Mouse (Mus musculus) midbrain, embryonic 10.5 days (tissue): ENCODE measurements around the gene Chst15. TPM values are rescaled to one million over a fixed set of nuclear protein-coding genes. Genes with fewer than 3 reads are reported as not detected.
A peak's percentile ranks its signal among the peaks of the same experiment; 100 is the strongest.

Experiments
- DNase-seq: peaks from one replicate; pipeline ENCODE4 v3.0.0-alpha.2; 2017; ENCODE audit warnings: low spot score
- H3K27ac ChIP-seq: fragments of 300-500 bp; sonication (generic); replicated peaks from 2 replicates; pipeline ENCODE4 v1.5.1; 2016; ENCODE audit warnings: mild to moderate bottlenecking
- H3K27me3 ChIP-seq: fragments of 300-500 bp; sonication (generic); 2 replicates; pipeline ENCODE4 v1.6.1; 2016; ENCODE audit warnings: low read depth, mild to moderate bottlenecking; ENCODE audit not compliant: poor library complexity, severe bottlenecking
- H3K36me3 ChIP-seq: fragments of 300-500 bp; sonication (generic); 2 replicates; pipeline ENCODE4 v1.6.1; 2016; ENCODE audit warnings: mild to moderate bottlenecking, moderate library complexity
- H3K4me1 ChIP-seq: fragments of 300-500 bp; sonication (generic); 2 replicates; pipeline ENCODE4 v1.6.1; 2016
- H3K4me3 ChIP-seq: fragments of 300-500 bp; sonication (generic); 2 replicates; pipeline ENCODE4 v1.5.1; 2016; ENCODE audit warnings: mild to moderate bottlenecking, moderate library complexity
- H3K9me3 ChIP-seq: fragments of 300-500 bp; sonication (generic); replicated peaks from 2 replicates; pipeline ENCODE4 v1.6.1; 2016; ENCODE audit warnings: mild to moderate bottlenecking
- whole genome bisulfite sequencing: fragments of 180-500 bp; shearing (Covaris S2); methylation state at CpG from one replicate; pipeline ENCODE4 v1.1.7; 2016; 5-methylcytosine and 5-hydroxymethylcytosine counted together
- polyA plus RNA-seq: library from polyadenylated mRNA; unstranded; fragments of >200 nt; fragmentation: Nextera tagmentation; extraction: Ambion mirVana; gene quantifications from 2 replicates; pipeline ENCODE4 v1.2.1, GENCODE M21; 2016

Gene Chst15
- polyA plus RNA-seq, 1 experiment from 2014 or later, result 14.2 TPM

DNA sequence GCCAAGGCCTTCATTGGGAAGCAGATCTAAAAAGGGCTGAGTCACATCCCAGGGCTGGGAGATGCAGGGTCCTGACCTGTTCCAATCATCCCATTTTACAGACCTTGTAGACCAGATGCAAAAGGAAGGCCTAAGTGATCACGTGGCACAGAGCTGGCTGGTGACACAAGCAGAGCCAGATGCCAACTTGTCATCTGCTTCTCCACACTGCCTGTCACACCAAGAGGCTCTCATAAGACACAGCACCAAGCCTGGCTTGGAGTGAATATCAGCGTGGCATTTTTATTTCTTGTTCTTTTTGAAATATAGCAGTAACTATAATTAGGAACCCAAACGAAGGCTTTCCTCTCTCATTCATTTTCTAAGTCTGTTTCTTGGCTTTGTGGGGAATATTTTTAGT is 52.3 kb downstream of the Chst15 start:
- H3K4me3 ChIP-seq, result no peak overlapping the region
- H3K27ac ChIP-seq, result peak overlapping the region; percentile 88
- H3K36me3 ChIP-seq, result peaks cover 59% of the 10 kb centered on the region
- no peak for DNase-seq
- 85% methylated on average over 3 of the region's 3 CpGs for WGBS
- peaks cover 54% of the 10 kb centered on the region for H3K4me1 ChIP-seq
- H3K9me3 ChIP-seq, result no peaks in the 10 kb centered on the region
- no peaks in the 10 kb centered on the region for H3K27me3 ChIP-seq

DNA sequence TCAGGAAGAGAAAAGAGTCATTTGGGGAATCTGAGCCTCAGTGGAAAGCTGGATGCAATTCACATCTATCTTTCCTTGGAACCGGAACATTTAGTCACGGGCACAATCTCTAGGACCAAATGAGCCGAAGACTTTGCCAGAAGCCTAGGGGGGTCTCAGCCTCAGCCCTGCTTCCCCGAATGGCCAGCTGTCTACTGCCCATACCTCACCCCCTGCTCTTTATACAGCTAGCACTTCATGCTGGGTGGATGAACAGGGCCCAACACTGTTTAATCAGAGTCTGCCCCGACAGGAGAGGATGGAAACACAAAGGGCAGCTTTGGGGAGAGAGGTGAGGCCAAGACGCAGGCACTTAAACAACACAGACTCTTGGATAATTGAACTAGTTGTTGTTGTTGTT is 53.8 kb downstream of the Chst15 start:
- no peaks in the 10 kb centered on the region for H3K9me3 ChIP-seq
- no peak overlapping the region for H3K4me3 ChIP-seq
- peak overlapping the region; percentile 88 for H3K27ac ChIP-seq
- 28% methylated on average over 6 of the region's 6 CpGs for WGBS
- peak; percentile 53 for DNase-seq
- H3K4me1 ChIP-seq, result peaks cover 69% of the 10 kb centered on the region
- H3K36me3 ChIP-seq, result peaks cover 43% of the 10 kb centered on the region
- H3K27me3 ChIP-seq, result no peaks in the 10 kb centered on the region

GRCm38 (mm10) chr7:132262696-132263095 is 54.3 kb downstream of the Chst15 start:
- 12% methylated on average over 6 of the region's 6 CpGs for WGBS
- H3K4me3 ChIP-seq, result peak overlapping the region; percentile 11; the same call in 1 of the 2 replicates
- peak; percentile 81 for DNase-seq
- peaks cover 74% of the 10 kb centered on the region for H3K4me1 ChIP-seq
- no peaks in the 10 kb centered on the region for H3K9me3 ChIP-seq
- no peaks in the 10 kb centered on the region for H3K27me3 ChIP-seq
- H3K27ac ChIP-seq, result peak overlapping the region; percentile 88
- peaks cover 42% of the 10 kb centered on the region for H3K36me3 ChIP-seq

GRCm38 (mm10) chr7:132261885-132262284 is 55.1 kb downstream of the Chst15 start:
- WGBS, result 59% methylated on average over 3 of the region's 3 CpGs
- H3K36me3 ChIP-seq, result peaks cover 42% of the 10 kb centered on the region
- no peaks in the 10 kb centered on the region for H3K27me3 ChIP-seq
- H3K4me1 ChIP-seq, result peaks cover 75% of the 10 kb centered on the region
- DNase-seq, result no peak
- H3K27ac ChIP-seq, result peak overlapping the region; percentile 88
- H3K4me3 ChIP-seq, result no peak overlapping the region
- H3K9me3 ChIP-seq, result no peaks in the 10 kb centered on the region

- peaks cover 39% of the 10 kb centered on the region for H3K36me3 ChIP-seq
- no peak overlapping the region for H3K4me3 ChIP-seq
- H3K9me3 ChIP-seq, result no peaks in the 10 kb centered on the region
- DNase-seq, result no peak
- 65% methylated on average over 5 of the region's 5 CpGs for WGBS
- H3K27me3 ChIP-seq, result no peaks in the 10 kb centered on the region
- H3K27ac ChIP-seq, result peak overlapping the region; percentile 88
- peaks cover 72% of the 10 kb centered on the region for H3K4me1 ChIP-seq
Measured at GRCm38 (mm10) chr7:132260632-132261031, 56.4 kb downstream of the Chst15 start.

GRCm38 (mm10) chr7:132258817-132259216 is 58.2 kb downstream of the Chst15 start:
- Histone ChIP-seq H3K4me1 (peaks cover 61% of the 10 kb centered on the region), H3K27ac (peak overlapping the region; percentile 70), H3K4me3 (no peak overlapping the region), H3K27me3 (no peaks in the 10 kb centered on the region), H3K9me3 (no peaks in the 10 kb centered on the region), H3K36me3 (peaks cover 40% of the 10 kb centered on the region)
- no peak for DNase-seq
- 43% methylated on average over 7 of the region's 7 CpGs for WGBS

DNA sequence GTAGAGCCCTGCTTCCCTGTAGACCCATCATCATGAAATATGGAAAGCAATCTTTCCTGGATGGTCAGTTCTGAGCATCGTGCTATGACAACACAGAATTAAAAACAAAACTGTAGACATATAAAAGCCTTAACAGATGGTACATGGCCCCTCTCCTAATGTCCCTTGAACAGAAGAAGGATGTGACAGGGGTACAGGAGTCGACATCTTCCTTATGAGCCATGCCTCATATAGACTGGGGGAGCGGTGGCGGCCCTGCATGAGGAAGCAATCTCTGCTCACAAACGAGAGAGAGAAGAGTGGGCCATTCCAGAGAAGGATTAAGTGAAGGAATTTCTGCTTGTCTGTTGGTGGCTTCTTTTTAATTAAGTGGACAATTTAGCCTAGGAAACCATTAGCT is 58.8 kb downstream of the Chst15 start:
- 57% methylated on average over 5 of the region's 5 CpGs for WGBS
- Histone ChIP-seq H3K27ac (peak overlapping the region; percentile 70), H3K4me1 (peaks cover 60% of the 10 kb centered on the region), H3K27me3 (no peaks in the 10 kb centered on the region), H3K9me3 (no peaks in the 10 kb centered on the region), H3K36me3 (peaks cover 40% of the 10 kb centered on the region), H3K4me3 (no peak overlapping the region)
- no peak for DNase-seq

- Histone ChIP-seq H3K4me1 (peaks cover 35% of the 10 kb centered on the region), H3K27me3 (no peaks in the 10 kb centered on the region), H3K9me3 (no peaks in the 10 kb centered on the region), H3K4me3 (no peak overlapping the region), H3K36me3 (peaks cover 34% of the 10 kb centered on the region), H3K27ac (peak overlapping the region; percentile 60)
- WGBS, result 88% methylated on average over 5 of the region's 5 CpGs
- no peak for DNase-seq
Measured at GRCm38 (mm10) chr7:132253513-132253912, 63.5 kb downstream of the Chst15 start.

- DNase-seq, result no peak
- Histone ChIP-seq H3K27me3 (no peaks in the 10 kb centered on the region), H3K4me1 (peaks cover 35% of the 10 kb centered on the region), H3K27ac (peak overlapping the region; percentile 60; the same call in 1 of the 2 replicates), H3K9me3 (no peaks in the 10 kb centered on the region), H3K36me3 (peaks cover 34% of the 10 kb centered on the region), H3K4me3 (no peak overlapping the region)
- 88% methylated on average over 4 of the region's 4 CpGs for WGBS
Measured at GRCm38 (mm10) chr7:132253078-132253477, 64.0 kb downstream of the Chst15 start.

- Histone ChIP-seq H3K9me3 (no peaks in the 10 kb centered on the region), H3K4me3 (no peak overlapping the region), H3K36me3 (peaks cover 24% of the 10 kb centered on the region), H3K27me3 (no peaks in the 10 kb centered on the region), H3K27ac (peak overlapping the region; percentile 94), H3K4me1 (peaks cover 59% of the 10 kb centered on the region)
- no peak for DNase-seq
- 74% methylated on average over 10 of the region's 10 CpGs for WGBS
Measured at GRCm38 (mm10) chr7:132249563-132250119, 67.4 kb downstream of the Chst15 start.

- Histone ChIP-seq H3K9me3 (no peaks in the 10 kb centered on the region), H3K4me3 (peak overlapping the region; percentile 34), H3K27ac (peak overlapping the region; percentile 94), H3K27me3 (no peaks in the 10 kb centered on the region), H3K4me1 (peaks cover 58% of the 10 kb centered on the region), H3K36me3 (peaks cover 39% of the 10 kb centered on the region)
- peak; percentile 92 for DNase-seq
- WGBS, result 6% methylated on average over 11 of the region's 11 CpGs
Measured at GRCm38 (mm10) chr7:132247567-132247966, 69.5 kb downstream of the Chst15 start.

DNA sequence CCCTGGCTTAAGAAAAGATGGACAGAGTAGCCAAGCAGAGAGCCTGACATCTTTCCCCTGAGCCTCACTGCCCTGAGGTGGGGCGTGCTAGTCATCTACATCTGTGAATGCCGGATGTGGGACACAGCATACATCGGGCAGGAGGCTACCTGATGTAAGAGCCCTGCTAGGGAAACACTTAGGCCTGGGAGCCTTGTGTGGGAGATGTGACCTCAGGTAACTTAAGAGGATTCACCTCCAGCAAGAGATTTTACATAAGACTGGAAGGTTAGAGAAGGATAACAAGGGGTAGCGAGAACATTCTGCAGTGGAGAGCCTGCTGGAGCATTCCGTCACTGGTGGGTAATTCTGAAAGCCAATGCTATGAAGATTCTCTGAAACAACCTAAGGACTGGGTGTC is 69.9 kb downstream of the Chst15 start:
- peak overlapping the region; percentile 34; the same call in 1 of the 2 replicates for H3K4me3 ChIP-seq
- H3K27me3 ChIP-seq, result no peaks in the 10 kb centered on the region
- no peak for DNase-seq
- peaks cover 58% of the 10 kb centered on the region for H3K4me1 ChIP-seq
- WGBS, result 43% methylated on average over 5 of the region's 5 CpGs
- H3K36me3 ChIP-seq, result peaks cover 44% of the 10 kb centered on the region
- H3K27ac ChIP-seq, result peak overlapping the region; percentile 94
- no peaks in the 10 kb centered on the region for H3K9me3 ChIP-seq

DNA sequence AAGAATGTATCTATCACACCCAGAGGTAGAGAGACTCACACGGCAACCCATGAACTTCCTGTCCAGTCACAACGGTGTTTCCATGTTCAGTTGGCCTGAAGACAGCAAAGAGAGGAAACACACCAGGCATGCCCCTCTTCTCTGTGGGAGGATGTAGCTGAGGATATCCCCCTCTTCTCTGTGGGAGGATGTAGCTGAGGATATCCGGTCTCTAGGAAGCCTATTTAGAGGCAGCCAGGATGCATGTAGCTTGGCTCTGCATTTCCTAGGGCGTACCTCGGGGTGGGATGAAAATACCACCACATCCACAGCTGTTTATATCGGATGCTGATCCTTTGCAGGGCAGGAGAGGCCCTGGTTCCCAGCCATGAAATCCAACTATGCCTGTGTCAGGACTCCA is 71.3 kb downstream of the Chst15 start:
- no peak for DNase-seq
- Histone ChIP-seq H3K27me3 (no peaks in the 10 kb centered on the region), H3K4me3 (no peak overlapping the region), H3K36me3 (peaks cover 58% of the 10 kb centered on the region), H3K27ac (peak overlapping the region; percentile 94), H3K9me3 (no peaks in the 10 kb centered on the region), H3K4me1 (peaks cover 58% of the 10 kb centered on the region)
- 90% methylated on average over 6 of the region's 6 CpGs for WGBS
